Mouse (Mus musculus): ENCODE results near the gene Mbnl1.

- TF ChIP-seq CTCF (IDR thresholded peaks at IDR 0.05; ENCODE audit: borderline replicate concordance, insufficient read depth, low read length), result no peak
- TF ChIP-seq POLR2A (IDR thresholded peaks at IDR 0.05; ENCODE audit: low read depth, low read length), result peak; percentile 59
Observed at GRCm38 (mm10) chr3:60500571-60501527, 28.2 kb downstream of the Mbnl1 start.

All from embryonic fibroblast, embryonic 13.5 days (primary cell).